Mouse (Mus musculus) G1E (cell line): ENCODE measurements at regions not wholly inside any gene's neighbourhood (a gene's known extent, or its start where the extent isn't known, plus 50 kb on each side); places are given as distances from the start of the nearest gene placed in this dataset.

ENCODE experiments used
- ATAC-seq: 2 replicates; pipeline ENCODE4 v1.8.0; 2016; ENCODE audit warnings: mild to moderate bottlenecking; ENCODE audit not compliant: insufficient number of reproducible peaks, poor library complexity, low FRiP score, severe bottlenecking; ENCODE audit errors: extremely low read depth
- DNase-seq: peaks from one replicate; pipeline ENCODE4 v3.0.0; 2012; ENCODE audit warnings: low spot score
- H3K27me3 ChIP-seq: 2 replicates; pipeline ENCODE4 v1.6.1; 2012; ENCODE audit warnings: mild to moderate bottlenecking, low read length, inconsistent platforms; ENCODE audit not compliant: insufficient read depth
- H3K36me3 ChIP-seq: replicated peaks from 2 replicates; pipeline ENCODE3; 2012; ENCODE audit warnings: mild to moderate bottlenecking, inconsistent platforms
- H3K4me1 ChIP-seq: 2 replicates; pipeline ENCODE4 v1.6.1; 2012; ENCODE audit warnings: low read depth, low read length, inconsistent platforms, mixed read lengths; ENCODE audit not compliant: insufficient read depth
- H3K4me3 ChIP-seq: 2 replicates; pipeline ENCODE4 v1.5.1; 2012; ENCODE audit warnings: low read depth, mild to moderate bottlenecking, inconsistent platforms, low read length, moderate library complexity, mixed read lengths
- H3K9me3 ChIP-seq: replicated peaks from 2 replicates; pipeline ENCODE4 v1.6.1; 2012; ENCODE audit warnings: inconsistent platforms
- CTCF ChIP-seq: IDR thresholded peaks from 2 replicates; pipeline ENCODE4 v1.5.1; 2012; ENCODE audit warnings: low read depth, low read length, inconsistent platforms, mixed read lengths
- GATA1 ChIP-seq: IDR thresholded peaks from 2 replicates; pipeline ENCODE4 v1.6.1; 2012; ENCODE audit warnings: borderline replicate concordance, low read length, inconsistent platforms, mixed read lengths
- GATA2 ChIP-seq: IDR thresholded peaks from 2 replicates; pipeline ENCODE4 v1.6.1; 2012; ENCODE audit warnings: low read depth, low read length, inconsistent platforms, borderline replicate concordance
- POLR2AphosphoS5 ChIP-seq: IDR thresholded peaks from 2 replicates; pipeline ENCODE4 v1.6.1; 2012; ENCODE audit warnings: low read depth, low read length, inconsistent platforms; ENCODE audit not compliant: insufficient replicate concordance
- TAL1 ChIP-seq: conservative IDR thresholded peaks from 2 replicates; pipeline ENCODE4 v1.6.1; 2012; ENCODE audit warnings: low read depth, low read length, inconsistent platforms, mixed read lengths

DNA sequence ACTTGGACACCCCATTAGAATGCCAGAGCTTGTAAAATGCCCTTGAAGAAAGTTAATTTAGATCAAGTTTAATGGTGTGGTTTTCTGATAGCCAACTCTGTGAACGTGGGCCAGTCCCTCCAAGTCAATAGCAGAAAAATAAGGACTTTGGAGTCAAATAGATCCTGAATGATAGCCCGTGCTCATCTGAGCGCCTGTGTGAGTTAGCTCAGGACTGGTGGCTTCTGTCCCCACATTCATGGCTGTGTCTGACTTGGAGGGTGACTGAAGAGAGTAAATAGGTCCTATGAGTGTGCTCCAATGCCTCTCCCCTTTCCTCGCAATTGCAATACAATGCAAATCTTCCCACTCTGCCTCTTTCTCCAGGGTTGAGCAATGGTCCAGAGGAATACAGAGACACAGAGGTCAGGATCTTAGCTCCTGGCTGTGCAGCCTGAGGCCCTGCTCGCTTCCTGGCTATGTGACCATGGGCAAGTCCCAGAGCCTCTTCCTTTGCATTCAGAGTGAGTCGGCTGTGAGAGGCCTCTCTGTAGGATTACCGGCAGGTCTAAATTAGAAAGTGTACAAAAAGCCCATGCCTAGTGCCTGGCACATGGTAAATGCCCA is 164.2 kb upstream of the Lpp start:
- Histone ChIP-seq H3K9me3 (peaks cover 27% of the 10 kb centered on the region), H3K36me3 (no peaks in the 10 kb centered on the region), H3K4me3 (no peak overlapping the region), H3K27me3 (no peaks in the 10 kb centered on the region), H3K4me1 (no peaks in the 10 kb centered on the region)
- ATAC-seq (no peak), DNase-seq (no peak)
- TF ChIP-seq TAL1 = no peak
- TF ChIP-seq POLR2AphosphoS5 = no peak
- TF ChIP-seq CTCF = no peak
- no peak for TF ChIP-seq GATA1
- TF ChIP-seq GATA2 = no peak

DNA sequence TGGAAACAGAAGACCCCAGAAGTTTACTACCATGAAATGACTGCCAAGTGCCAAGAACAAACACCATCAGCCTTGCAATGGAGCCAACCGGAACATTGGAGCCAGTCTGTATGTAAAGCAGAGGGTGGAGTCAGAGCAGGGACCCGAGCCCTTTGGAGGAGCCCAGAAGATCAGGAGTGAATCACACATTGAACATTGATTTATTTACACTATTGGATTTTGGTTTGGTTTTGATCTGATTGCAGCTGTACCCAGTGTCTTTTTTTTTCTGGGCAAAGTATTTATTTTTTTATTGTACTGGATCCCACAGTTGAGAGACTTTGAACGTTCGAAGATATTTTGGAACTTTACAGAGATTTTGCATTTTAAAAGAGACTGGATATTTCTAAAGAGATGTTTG is 167.4 kb upstream of the Lpp start:
- ATAC-seq (no peak), DNase-seq (no peak)
- TF ChIP-seq TAL1 = no peak
- TF ChIP-seq GATA2 = no peak
- no peak for TF ChIP-seq POLR2AphosphoS5
- TF ChIP-seq CTCF = no peak
- no peak for TF ChIP-seq GATA1
- Histone ChIP-seq H3K36me3 (no peaks in the 10 kb centered on the region), H3K4me1 (no peaks in the 10 kb centered on the region), H3K4me3 (no peak overlapping the region), H3K27me3 (no peaks in the 10 kb centered on the region), H3K9me3 (peaks cover 21% of the 10 kb centered on the region)

- Histone ChIP-seq H3K4me1 (no peaks in the 10 kb centered on the region), H3K36me3 (no peaks in the 10 kb centered on the region), H3K9me3 (peaks cover 24% of the 10 kb centered on the region), H3K4me3 (no peak overlapping the region), H3K27me3 (no peaks in the 10 kb centered on the region)
- no peak for DNase-seq
- no peak for TF ChIP-seq POLR2AphosphoS5
- TF ChIP-seq GATA1 = no peak
- TF ChIP-seq CTCF = no peak
- TF ChIP-seq GATA2 = no peak
- no peak for TF ChIP-seq TAL1
- ATAC-seq = no peak
Measured at GRCm38 (mm10) chr16:24225090-24225489, 168.2 kb upstream of the Lpp start.

GRCm38 (mm10) chr16:24223901-24224300 is 169.4 kb upstream of the Lpp start:
- Histone ChIP-seq H3K36me3 (no peaks in the 10 kb centered on the region), H3K4me3 (no peak overlapping the region), H3K27me3 (no peaks in the 10 kb centered on the region), H3K4me1 (no peaks in the 10 kb centered on the region), H3K9me3 (peaks cover 28% of the 10 kb centered on the region)
- TF ChIP-seq GATA2 (no peak), TAL1 (no peak), CTCF (no peak), GATA1 (no peak), POLR2AphosphoS5 (no peak)
- no peak for DNase-seq
- ATAC-seq = no peak

GRCm38 (mm10) chr16:24223527-24223880 is 169.8 kb upstream of the Lpp start:
- H3K27me3 ChIP-seq = no peaks in the 10 kb centered on the region
- H3K4me3 ChIP-seq = no peak overlapping the region
- TF ChIP-seq TAL1 (no peak), GATA2 (no peak), POLR2AphosphoS5 (no peak), CTCF (no peak), GATA1 (no peak)
- H3K9me3 ChIP-seq = peaks cover 28% of the 10 kb centered on the region
- no peak for DNase-seq
- H3K36me3 ChIP-seq = no peaks in the 10 kb centered on the region
- H3K4me1 ChIP-seq = no peaks in the 10 kb centered on the region
- ATAC-seq = no peak

DNA sequence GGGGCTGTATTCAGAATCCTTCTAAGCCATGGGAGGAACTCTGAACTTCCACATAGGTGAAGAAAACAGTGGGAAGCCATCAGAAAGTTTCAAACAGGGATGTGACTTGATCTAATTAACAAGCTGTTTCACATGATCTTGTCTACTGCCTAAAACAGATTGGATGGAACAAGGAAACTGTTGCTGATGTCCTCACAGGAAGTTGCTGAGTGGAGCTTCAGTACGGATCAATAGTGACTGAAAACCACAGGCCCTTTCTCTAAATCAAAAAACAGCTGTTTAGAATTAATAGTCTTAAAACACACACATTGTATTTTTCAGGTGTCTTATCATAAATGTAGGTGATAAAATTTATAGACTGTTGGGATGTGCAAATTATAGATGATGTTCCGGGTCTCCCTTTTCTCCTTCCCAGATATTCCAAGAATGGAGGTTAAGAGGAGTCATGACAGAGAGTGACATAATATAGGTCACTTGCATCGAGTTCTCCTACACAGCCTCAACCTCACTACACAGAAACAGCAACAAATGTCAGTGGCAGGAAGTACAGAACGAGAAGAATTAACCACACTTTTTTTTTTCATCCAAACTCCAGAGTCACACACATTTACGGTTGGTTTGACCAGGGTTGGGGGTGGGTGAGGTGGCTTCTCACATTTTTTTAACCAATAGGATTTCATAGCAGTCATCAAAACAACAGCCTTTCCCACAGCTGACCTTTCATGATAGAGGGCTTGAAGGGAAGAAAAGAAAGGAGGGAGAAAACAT is 170.4 kb upstream of the Lpp start:
- no peak overlapping the region for H3K4me3 ChIP-seq
- TF ChIP-seq POLR2AphosphoS5 (no peak), GATA1 (no peak), CTCF (no peak), TAL1 (no peak), GATA2 (no peak)
- ATAC-seq (no peak), DNase-seq (no peak)
- no peaks in the 10 kb centered on the region for H3K36me3 ChIP-seq
- H3K9me3 ChIP-seq = peaks cover 31% of the 10 kb centered on the region
- H3K4me1 ChIP-seq = no peaks in the 10 kb centered on the region
- no peaks in the 10 kb centered on the region for H3K27me3 ChIP-seq
